Mouse (Mus musculus) MEL-GATA-1-ER (cell line): ENCODE measurements around the gene Gm37240.

Source experiments
- DNase-seq: peaks from one replicate; pipeline ENCODE4 v3.0.0-alpha.2; 2012; ENCODE audit warnings: low read depth; ENCODE audit errors: extremely low read depth

Gm37240 gene

GRCm38 (mm10) chr3:85757435-85757834 lies 129.9 kb downstream of the Gm37240 start:
- DNase-seq = no peak

DNA sequence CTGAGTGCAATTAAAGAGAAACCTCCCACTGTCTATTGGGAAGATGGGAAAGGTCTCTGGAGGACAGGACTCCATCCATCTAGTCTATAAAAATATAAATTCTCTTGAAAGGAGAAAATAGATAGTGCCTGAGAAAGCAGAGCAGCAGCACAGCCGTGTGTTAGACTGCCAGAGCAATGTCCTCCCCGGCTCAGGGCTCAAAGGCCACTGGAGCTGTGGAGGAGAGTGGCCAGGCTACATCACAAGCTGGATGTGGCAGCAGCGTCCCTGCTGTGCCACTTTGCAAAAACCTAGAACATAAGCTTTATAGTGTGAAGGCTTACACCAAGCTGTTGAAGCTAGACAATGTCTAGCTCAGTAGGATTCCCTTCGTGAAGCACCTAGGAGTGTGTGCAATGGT lies 138.0 kb downstream of the Gm37240 start:
- DNase-seq = no peak

- DNase-seq = no peak
Observed at GRCm38 (mm10) chr3:85748863-85749262, 138.5 kb downstream of the Gm37240 start.

- DNase-seq = no peak
Observed at GRCm38 (mm10) chr3:85746116-85746515, 141.2 kb downstream of the Gm37240 start.

GRCm38 (mm10) chr3:85741767-85742166 lies 145.6 kb downstream of the Gm37240 start:
- DNase-seq = no peak

- DNase-seq = no peak
Observed at GRCm38 (mm10) chr3:85738591-85738990, 148.7 kb downstream of the Gm37240 start.

DNA sequence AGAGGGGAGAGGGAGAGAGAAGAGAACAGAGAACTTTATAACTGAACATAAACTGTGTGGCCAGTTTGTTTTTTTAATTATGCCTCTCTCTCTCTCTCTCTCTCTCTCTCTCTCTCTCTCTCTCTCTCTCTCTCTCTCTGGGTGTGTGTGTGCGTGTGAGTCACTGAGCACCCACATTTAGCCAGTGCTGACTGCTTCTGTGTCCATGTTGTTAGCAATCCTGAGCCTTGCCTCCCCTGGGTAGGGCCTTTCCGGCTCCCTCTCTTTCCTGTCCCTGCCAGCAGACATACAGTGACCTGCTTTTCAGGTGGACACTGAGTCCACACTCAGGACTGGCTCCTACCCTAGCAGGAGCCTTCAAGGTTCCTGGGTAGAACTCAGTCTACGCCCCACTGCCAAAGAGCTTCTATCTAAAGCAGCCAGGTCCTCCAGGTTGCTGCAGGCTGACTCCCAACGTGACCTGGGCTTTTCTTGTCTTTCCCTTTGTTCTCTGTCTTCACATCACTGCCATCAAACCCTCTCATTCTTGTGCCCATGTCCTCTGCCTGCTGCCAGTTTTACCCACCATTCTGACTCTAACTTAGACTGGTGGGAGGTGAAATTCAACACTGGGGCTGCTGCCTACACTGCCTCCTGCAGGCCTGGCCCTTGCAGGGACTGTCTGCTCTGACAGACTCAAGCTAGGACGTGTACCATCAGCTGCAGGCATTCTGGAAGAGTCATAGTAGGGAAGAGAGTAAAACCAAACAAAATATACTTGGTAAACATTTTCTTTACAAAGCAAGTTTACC lies 153.2 kb downstream of the Gm37240 start:
- no peak for DNase-seq

GRCm38 (mm10) chr3:85727171-85727570 lies 160.1 kb downstream of the Gm37240 start:
- no peak for DNase-seq

DNA sequence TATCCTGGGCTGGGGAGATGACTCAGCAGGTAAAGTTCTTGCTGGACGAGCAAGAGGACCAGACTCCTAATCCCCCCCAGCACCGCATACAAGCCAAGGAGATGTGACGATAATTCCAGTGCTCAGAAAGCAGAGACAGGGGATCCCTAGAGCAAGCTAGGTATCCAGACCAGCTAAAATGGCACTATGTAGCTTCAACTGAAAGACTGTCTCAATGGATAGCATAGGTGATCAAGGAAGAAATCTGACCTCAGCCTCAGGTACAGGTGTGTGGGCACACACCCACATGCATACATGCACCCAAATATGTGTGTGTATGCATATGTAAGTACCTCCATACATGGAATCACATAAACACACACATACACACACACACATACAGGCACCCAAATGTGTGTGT lies 161.3 kb downstream of the Gm37240 start:
- DNase-seq = no peak

GRCm38 (mm10) chr3:85725110-85725509 lies 162.2 kb downstream of the Gm37240 start:
- DNase-seq = no peak

DNA sequence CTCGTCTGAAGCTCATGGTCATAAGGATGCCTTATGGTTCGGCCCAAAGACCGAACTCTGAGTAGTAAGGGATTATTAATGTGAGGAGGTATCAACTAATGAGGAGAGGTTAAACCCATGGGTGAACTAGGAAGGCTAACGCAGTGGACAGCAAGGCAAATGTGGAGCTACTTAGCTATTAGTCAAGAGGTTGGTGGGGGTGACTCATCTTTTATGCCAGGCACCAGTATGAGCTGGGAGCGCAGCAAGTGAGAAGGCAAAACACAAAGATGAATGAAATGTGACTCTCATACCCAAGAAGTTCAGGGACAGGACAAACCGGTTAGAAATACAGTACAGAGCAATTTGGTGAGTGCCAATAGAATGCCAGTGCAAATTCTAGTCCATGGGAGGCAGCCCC lies 164.7 kb downstream of the Gm37240 start:
- no peak for DNase-seq

DNA sequence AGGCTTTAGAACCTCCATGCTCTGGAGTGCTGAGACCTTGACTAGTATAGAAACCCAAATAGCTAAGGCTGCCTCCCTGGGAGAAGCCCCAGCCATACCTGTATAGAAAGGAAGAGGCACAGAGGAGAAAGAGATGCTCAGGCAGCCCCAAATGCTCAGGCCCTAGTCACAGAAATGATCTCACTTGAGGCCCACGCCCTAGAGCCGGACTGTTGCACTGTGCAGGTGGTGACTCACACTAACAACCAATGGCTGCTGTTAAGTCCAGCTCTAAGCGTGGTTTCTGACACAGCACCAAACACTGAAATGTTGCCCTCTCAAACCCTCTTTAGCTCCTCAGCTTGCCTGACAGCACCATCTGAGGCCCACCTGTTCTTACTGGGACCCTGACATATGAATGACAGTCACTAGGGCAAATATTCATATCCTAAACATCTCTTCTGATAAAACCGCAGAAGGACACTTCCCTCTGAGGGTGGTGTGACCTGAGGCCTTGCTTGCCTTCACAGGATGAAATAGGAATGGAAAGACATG lies 171.5 kb downstream of the Gm37240 start:
- DNase-seq = no peak

DNA sequence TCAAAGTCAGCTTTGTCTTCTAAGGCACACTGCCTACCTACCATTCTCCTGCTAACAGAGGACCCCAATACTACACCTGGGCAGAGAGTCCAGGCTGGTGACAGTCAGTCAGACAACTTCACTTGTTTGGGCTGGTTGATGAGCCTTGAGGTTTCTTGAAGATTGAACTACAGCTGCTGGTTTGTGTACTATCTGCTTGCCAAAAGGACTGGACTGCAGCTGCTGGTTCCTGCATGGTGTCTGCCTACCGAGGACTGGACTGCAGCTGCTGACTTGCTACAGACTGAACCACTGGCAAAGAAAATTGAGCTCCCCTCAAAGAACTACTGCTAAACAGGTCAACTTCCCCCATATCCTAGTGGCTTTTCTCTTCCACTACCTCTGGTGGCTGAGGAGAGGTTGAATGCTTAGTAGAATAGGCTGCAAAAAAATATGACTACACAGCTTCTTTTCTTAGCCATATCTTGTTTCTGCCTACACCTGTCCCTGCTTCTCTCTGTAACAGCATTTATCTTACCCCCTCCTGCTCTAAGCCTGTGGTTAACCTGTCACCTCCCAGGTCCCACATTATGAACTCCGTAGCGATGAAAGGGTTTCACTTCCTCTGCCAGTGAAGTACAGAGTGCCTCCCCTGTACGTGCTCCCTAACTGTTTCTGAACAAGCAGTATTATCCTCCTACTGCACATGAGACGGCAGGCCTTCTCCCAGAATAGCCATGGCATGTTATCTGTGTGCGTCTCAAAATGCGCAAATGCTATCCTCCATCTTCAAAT lies 173.2 kb downstream of the Gm37240 start:
- no peak for DNase-seq

DNA sequence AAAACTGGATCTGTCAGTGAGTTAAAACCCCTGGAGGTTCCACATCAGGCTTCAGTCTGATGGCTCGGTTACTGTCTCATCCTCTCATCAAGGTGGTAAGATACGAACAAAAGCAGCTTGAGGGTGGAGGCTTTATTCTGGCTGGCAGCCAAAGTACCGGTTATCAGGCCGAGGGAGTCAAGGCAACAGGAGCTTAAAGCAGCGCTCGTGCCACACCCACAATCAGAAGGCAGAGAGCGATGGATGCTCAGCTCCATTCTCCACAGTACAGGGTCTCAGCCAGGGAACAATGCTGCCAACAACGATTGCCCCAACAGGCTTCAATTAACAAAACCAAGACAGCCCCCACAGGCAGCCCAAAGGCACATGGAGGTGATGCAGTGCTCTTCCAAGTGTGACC lies 176.6 kb downstream of the Gm37240 start:
- peak; percentile 53 for DNase-seq

DNA sequence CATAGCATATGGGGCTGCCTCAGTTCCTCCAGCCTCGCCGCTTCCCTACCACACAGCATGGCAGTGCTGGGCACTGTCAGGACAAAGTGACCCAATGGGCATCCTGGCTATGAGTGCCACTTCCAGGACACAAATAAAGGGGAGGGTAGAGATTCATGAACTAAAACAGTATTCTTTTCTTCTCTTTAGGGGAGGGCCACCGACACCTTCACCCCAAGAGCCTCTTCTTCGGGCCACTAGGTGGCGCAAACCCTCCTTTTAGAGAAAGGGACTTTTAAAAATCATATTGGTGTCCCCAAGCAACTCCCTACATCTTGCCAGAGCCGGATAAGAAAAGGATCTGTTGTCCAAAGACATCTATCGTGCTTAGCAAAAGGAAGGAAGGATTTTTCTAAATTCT lies 179.9 kb downstream of the Gm37240 start:
- peak; percentile 33 for DNase-seq

DNA sequence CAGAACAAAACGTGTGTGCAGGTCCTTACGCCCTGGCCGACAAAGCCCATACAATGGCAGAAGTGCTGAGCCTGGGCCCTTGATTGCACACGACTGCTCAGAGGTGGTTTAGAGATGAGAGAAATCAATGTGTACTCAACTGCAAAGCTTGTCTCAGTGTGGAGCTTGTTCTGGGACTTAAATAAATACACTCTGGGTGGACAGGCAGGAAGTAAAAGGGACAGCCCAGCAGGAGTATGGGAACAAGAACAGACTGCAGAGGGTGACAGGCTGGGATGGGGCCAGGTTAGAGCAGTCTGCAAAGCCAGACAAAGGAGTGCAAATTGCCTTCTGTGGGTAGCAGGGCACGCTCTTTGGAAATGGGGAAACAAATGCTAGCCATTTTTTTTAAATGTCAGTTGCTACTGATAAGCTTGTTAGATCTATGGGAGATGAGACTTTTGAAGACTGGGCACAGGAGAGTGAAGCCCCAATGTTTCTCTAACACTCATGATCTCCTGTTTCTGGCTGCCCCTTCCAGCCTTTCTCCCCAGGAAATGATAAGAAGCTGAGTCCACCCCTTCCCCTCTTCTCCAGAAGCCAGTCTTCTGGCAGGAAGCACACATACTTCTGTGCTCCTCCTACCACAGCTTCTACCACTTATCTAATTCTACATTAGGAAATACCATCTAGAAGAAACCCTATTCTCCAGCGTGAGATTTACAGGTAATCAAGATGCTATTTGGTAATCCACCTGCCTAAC lies 184.0 kb downstream of the Gm37240 start:
- no peak for DNase-seq

DNA sequence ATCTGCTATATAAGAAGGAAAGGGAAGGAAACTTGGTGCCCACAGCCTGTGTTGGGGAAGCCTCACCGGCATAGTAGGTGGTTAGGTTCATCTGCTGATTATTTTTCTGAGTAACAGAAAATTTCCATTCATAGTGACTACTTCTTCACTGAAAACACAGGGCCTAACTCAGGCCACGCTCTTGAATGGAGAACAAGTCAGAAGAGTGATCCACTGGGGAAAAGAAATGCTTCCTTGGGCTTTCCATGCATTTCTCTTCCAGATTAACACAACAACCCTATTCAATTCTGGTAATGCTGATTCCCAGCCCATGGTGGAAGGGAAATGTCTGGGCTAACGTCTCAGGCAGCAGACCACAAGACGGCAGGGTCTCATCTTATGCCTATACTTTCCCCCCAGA lies 188.8 kb downstream of the Gm37240 start:
- DNase-seq = no peak

GRCm38 (mm10) chr3:85695056-85695455 lies 192.3 kb downstream of the Gm37240 start:
- no peak for DNase-seq

DNA sequence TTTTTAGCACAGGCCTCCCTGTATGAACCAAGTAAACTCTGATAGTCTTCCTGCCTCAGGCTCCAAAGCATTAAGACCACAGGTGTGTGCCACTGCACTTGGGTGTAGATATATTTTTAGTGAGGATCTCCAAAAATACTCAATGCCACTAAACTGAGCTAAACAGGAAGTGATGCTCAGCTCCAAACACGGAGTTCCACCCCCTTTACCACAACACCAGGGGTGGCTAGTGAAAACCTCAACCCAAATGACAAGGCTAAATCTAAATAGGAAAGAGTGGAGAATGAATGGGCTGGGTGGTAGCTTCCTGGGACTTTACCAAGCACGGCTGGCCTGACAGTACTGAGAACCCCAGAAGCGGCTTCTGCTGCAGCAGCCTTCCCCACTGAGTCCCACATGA lies 194.3 kb downstream of the Gm37240 start:
- DNase-seq = no peak

DNA sequence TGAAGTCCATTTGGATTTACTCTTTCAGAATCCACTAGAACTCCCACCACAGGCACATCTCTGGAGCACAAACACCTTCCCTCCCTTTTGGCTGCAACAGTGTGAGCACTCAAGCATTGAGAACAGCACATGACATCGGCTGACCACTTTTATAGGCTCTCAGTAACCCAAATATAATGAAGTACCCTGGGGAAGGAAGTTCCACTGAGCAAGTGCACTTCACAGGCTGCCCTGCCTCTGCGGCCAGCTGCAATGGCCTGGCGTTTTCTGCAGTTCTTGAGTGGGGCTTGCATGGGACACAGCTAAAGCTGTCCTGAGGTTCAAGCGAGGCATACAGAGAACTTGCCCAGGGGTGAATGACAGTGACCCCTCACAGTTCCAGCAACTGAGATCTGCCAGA lies 196.2 kb downstream of the Gm37240 start:
- DNase-seq = no peak

DNA sequence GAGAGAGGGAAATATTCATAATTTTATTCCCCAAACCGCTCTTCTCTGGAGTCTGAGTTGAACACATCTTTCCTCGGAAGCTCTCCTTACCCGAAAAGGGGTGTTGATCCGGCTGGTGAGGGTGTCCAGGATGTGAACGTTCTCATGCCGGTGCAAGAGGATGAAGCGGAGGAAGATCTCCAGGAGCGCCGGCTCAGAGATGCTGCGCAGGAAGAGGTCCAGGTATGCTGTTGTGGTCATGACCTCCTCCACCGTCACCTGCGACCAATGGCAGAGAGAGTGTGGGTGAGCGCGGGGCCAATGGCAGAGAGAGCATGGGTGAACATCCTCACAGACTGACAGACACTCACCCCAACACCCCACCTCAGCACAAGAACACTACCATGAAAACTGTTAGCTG lies 199.0 kb downstream of the Gm37240 start:
- DNase-seq = no peak

DNA sequence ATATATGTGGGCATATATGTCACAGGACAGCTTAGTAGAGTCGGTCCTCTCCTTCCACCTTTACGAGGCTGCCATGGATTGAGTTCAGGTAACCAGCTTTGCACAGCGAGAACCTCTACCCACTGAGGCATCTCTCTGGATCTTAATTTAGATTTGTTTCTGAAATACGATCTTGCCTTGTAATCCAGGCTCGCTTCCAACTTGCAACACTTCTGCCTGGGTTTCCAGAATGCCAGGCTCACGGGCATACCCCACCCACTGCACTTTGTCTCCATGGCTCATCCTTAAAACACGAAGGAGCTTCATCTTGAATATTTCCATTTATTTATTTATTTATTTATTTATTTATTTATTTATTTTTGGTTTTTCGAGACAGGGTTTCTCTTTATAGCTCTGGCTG lies 202.0 kb downstream of the Gm37240 start:
- DNase-seq = no peak
